Mouse (Mus musculus): ENCODE data around the gene Cenpa.

DNA sequence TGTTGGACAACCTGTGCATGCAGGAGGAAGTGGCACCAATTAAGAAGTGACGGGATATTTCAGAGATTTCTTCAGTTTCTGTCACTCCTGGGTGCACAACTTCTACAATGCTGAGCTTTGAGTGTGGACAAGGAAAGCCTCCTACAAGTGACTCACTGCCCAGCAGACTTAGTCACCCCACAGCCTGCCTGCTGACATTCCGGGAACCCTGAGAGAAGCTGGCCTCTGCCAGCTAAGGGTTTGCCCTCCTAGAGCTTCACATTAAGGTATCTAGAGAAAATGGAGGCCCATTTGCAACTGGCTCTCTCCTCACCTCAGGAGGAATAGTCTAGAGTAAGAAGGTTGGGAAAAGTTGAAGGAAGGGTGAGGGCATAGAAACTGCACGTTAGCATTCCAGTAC is 15.0 kb upstream of the Cenpa start:
- TF ChIP-seq CTCF (IDR thresholded peaks at IDR 0.05; ENCODE audit: low read depth) (no peak), EP300 (optimal IDR thresholded peaks at IDR 0.05) (no peak)

All from stomach, postnatal 0 days (tissue).